Mouse (Mus musculus): ENCODE data around the gene Leprot.

DNA sequence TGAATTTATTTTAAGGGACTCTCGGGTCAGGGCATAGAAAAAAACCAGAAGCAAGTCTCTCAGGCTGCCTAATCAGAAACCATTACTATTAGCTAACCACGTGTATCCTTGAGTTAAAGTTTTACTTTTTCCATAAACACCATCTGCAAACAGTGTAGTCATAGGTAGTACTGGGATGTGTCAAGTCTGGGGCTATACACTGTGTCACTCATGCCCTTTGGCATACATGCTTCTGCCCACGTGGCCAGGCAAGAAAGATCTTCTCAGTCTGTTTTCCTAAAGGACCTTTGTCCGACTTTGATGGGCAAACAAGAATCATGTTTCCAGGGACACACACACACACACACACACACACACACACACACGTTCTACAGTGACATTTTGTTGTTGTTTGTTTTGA, 27.3 kb downstream of the Leprot start:
- TF ChIP-seq CTCF (IDR thresholded peaks at IDR 0.05; ENCODE audit: low read depth, low read length) (no peak), TAL1 (conservative IDR thresholded peaks at IDR 0.05; ENCODE audit: low read depth, low read length) (no peak), GATA2 (IDR thresholded peaks at IDR 0.05; ENCODE audit: borderline replicate concordance, low read depth, low read length) (no peak)
